Mouse (Mus musculus) retina, postnatal 1 day (tissue): ENCODE results near the gene 2010300C02Rik.

Source experiments
- DNase-seq: peaks from one replicate; pipeline ENCODE4 v3.0.0-alpha.2; 2012

Gene 2010300C02Rik

DNA sequence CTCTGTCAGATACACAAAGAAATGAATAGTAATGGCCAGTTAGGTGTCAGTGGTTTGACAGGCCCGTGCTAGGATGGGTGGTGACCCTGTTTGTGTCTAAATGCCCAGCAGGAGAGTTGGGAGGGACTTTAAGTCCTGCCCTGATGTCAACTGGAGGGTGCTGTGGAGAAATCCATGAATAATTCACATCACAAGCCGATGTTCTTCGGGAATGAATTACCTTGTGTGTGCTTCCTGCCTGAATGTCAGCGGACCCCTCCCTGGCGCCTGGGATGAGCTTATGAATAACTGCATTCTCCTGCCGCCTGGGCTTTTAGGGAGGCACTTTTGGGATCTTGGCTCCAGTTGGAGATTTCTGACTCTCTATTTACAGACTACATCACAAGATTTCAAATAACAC lies 154.5 kb downstream of the 2010300C02Rik start:
- DNase-seq: peak; percentile 9

- no peak for DNase-seq
Measured at GRCm38 (mm10) chr1:37561955-37562354, 157.9 kb downstream of the 2010300C02Rik start.
